Mouse (Mus musculus): ENCODE results near the gene Svep1. TPM values are rescaled to one million over a fixed set of nuclear protein-coding genes. Genes with fewer than 3 reads are reported as not detected.
A peak's percentile ranks its signal among the peaks of the same experiment; 100 is the strongest.

Gene Svep1
- polyA plus RNA-seq, 1 experiment from 2014 or later = 0.92 TPM

DNA sequence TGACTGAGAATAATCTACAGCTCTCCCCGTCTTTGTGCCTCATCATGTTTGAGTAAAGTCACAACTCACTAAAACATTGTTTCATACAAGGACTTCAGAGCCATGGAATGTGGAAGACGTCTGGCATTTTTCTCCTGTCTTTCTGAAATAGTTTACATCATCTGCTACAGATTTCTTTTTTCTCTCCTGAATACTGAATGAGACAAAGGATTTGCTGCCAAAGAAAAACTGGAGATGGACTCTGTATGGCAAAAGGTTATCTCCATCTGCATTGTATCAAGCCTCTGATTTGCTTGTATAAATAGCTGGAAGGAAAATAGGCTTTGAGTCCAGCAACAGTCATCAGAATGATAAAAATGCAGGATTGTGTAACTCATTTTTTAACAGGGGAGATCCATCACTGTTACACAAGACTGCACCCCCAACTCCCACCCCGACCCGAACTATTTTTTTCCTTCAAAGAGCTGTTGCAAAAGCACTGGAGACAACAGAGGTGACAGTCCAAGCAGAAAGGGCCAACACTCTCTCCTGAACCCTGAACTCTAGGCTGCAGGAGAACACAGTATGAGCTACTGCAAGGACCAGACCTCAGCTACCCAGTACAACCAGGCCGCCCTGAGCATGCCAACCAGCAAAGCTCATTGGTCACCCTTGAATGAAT, 21.8 kb downstream of the Svep1 start:
- no peaks in the 10 kb centered on the region for H3K4me1 ChIP-seq (ENCODE audit: control insufficient read depth, insufficient read depth, low read length)
- DNase-seq (no peak), ATAC-seq (ENCODE audit: low FRiP score, low TSS enrichment) (no peak)
- no peaks in the 10 kb centered on the region for H3K36me3 ChIP-seq (ENCODE audit: control insufficient read depth, insufficient read depth, low read length)
- H3K4me2 ChIP-seq (ENCODE audit: low read length) = no peak overlapping the region
- H3K27ac ChIP-seq (replicated peaks; ENCODE audit: low read depth, low read length) = no peak overlapping the region
- H3K9ac ChIP-seq (replicated peaks; ENCODE audit: low read length) = no peak overlapping the region
- no peak overlapping the region for H3K4me3 ChIP-seq (replicated peaks; ENCODE audit: low read depth, low read length)
- no peaks in the 10 kb centered on the region for H3K27me3 ChIP-seq (ENCODE audit: control insufficient read depth, insufficient read depth, low read length)
- WGBS = 81% methylated on average over 5 of the region's 5 CpGs
- H3K9me3 ChIP-seq (ENCODE audit: control insufficient read depth, low read length) = no peaks in the 10 kb centered on the region

DNA sequence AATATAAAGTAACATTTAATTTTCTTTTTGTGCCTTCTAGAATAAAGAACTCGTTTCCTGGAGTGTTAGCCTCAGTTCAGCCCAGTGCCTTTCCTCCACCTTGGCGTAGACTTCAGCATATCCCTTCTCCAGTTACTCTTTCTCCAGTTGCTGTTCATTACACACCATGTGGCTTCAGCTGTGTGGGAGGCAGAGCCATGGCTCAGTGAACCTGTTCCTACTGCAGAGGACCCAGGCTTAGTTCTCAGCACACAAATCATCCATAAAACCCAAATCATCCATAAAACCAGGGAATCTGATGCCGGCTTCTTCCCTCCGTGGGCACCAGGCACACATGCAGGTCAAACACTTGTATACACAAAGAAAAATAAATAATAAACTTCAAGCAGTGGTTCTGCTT, 22.8 kb downstream of the Svep1 start:
- Histone ChIP-seq H3K4me3 (replicated peaks; ENCODE audit: low read depth, low read length) (no peak overlapping the region), H3K27me3 (ENCODE audit: control insufficient read depth, insufficient read depth, low read length) (no peaks in the 10 kb centered on the region), H3K36me3 (ENCODE audit: control insufficient read depth, insufficient read depth, low read length) (no peaks in the 10 kb centered on the region), H3K9ac (replicated peaks; ENCODE audit: low read length) (no peak overlapping the region), H3K9me3 (ENCODE audit: control insufficient read depth, low read length) (no peaks in the 10 kb centered on the region), H3K27ac (replicated peaks; ENCODE audit: low read depth, low read length) (no peak overlapping the region), H3K4me2 (ENCODE audit: low read length) (no peak overlapping the region), H3K4me1 (ENCODE audit: control insufficient read depth, insufficient read depth, low read length) (no peaks in the 10 kb centered on the region)
- 86% methylated on average over 4 of the region's 4 CpGs for WGBS
- no peak for DNase-seq
- no peak for ATAC-seq (ENCODE audit: low FRiP score, low TSS enrichment)

DNA sequence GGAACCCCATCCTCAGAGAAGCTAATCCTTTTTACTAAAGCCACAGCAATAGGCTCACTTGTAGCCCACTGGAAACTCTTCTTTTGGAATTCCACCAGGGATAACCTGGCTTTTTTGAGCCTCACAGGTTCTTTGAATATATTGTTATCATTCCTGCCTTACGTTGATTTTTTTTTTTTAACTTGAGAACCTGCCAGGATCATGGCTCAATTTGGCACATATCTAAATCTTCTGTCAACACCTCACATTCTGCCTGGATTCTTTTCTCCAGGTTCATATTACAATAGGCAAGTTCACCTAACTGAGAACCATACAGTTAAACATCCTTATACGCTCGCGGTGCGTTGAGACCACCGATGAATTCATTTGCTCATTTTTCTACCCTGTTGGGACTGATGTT, 28.2 kb downstream of the Svep1 start:
- 89% methylated on average over 6 of the region's 6 CpGs for WGBS
- no peaks in the 10 kb centered on the region for H3K4me1 ChIP-seq (ENCODE audit: control insufficient read depth, insufficient read depth, low read length)
- no peak overlapping the region for H3K27ac ChIP-seq (replicated peaks; ENCODE audit: low read depth, low read length)
- ATAC-seq (ENCODE audit: low FRiP score, low TSS enrichment) (no peak), DNase-seq (no peak)
- no peak overlapping the region for H3K4me3 ChIP-seq (replicated peaks; ENCODE audit: low read depth, low read length)
- no peaks in the 10 kb centered on the region for H3K36me3 ChIP-seq (ENCODE audit: control insufficient read depth, insufficient read depth, low read length)
- no peak overlapping the region for H3K4me2 ChIP-seq (ENCODE audit: low read length)
- no peaks in the 10 kb centered on the region for H3K9me3 ChIP-seq (ENCODE audit: control insufficient read depth, low read length)
- H3K9ac ChIP-seq (replicated peaks; ENCODE audit: low read length) = no peak overlapping the region
- H3K27me3 ChIP-seq (ENCODE audit: control insufficient read depth, insufficient read depth, low read length) = no peaks in the 10 kb centered on the region

DNA sequence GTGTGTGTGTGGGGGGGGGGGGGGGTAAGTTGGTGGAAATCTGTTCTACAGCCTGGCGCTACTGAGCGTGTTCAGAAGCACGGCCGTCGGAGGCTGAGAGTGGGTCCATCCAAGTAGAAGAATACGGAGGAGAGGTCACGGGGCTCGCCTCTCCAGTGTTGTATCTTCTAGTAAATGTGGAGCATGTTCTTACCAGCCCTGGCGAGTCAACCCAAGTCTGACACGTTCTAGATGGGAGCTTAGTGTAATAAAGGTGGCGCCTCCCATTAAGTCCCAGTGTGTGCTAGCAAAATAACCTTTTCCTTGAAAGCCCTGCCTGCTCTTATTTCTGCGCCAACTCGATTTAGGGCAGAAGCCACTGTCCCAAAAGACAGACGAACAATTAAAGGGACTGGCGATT, 29.4 kb downstream of the Svep1 start:
- DNase-seq (no peak), ATAC-seq (ENCODE audit: low FRiP score, low TSS enrichment) (no peak)
- Histone ChIP-seq H3K36me3 (ENCODE audit: control insufficient read depth, insufficient read depth, low read length) (no peaks in the 10 kb centered on the region), H3K9me3 (ENCODE audit: control insufficient read depth, low read length) (no peaks in the 10 kb centered on the region), H3K9ac (replicated peaks; ENCODE audit: low read length) (no peak overlapping the region), H3K4me3 (replicated peaks; ENCODE audit: low read depth, low read length) (no peak overlapping the region), H3K27ac (replicated peaks; ENCODE audit: low read depth, low read length) (no peak overlapping the region), H3K4me2 (ENCODE audit: low read length) (no peak overlapping the region), H3K4me1 (ENCODE audit: control insufficient read depth, insufficient read depth, low read length) (no peaks in the 10 kb centered on the region), H3K27me3 (ENCODE audit: control insufficient read depth, insufficient read depth, low read length) (no peaks in the 10 kb centered on the region)
- WGBS = 91% methylated on average over 15 of the region's 15 CpGs

DNA sequence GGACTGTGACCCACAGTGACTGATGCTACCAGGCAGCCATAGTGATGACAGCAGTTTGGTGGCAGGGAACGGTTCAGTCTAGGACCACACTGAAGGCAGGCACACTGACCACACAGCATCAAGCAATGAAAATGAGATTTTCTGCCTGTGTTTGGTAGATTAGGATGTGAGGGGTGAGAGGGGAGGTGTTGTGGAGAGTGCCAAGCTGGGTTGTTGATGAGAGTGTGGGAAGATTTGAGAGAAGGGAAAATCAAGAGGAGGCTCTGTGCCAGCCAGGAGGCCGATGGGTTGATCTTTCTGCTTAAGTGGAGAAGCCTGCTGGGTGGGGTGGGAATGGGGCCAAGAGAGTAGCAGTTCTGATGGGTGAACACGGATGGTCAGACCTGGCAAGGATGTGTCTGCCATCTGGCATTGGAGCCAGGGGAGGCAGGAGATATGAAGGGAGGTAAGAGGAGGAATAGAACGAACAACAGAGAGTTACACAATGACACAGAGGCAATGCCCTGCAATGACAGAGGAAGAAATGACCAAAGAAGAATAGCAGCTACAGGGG, 32.1 kb downstream of the Svep1 start:
- Histone ChIP-seq H3K9ac (replicated peaks; ENCODE audit: low read length) (no peak overlapping the region), H3K27ac (replicated peaks; ENCODE audit: low read depth, low read length) (no peak overlapping the region), H3K36me3 (ENCODE audit: control insufficient read depth, insufficient read depth, low read length) (no peaks in the 10 kb centered on the region), H3K9me3 (ENCODE audit: control insufficient read depth, low read length) (no peaks in the 10 kb centered on the region), H3K4me3 (replicated peaks; ENCODE audit: low read depth, low read length) (no peak overlapping the region), H3K27me3 (ENCODE audit: control insufficient read depth, insufficient read depth, low read length) (no peaks in the 10 kb centered on the region), H3K4me1 (ENCODE audit: control insufficient read depth, insufficient read depth, low read length) (no peaks in the 10 kb centered on the region), H3K4me2 (ENCODE audit: low read length) (no peak overlapping the region)
- ATAC-seq (ENCODE audit: low FRiP score, low TSS enrichment) (no peak), DNase-seq (peak; percentile 19)
- WGBS = 77% methylated on average over 4 of the region's 4 CpGs

DNA sequence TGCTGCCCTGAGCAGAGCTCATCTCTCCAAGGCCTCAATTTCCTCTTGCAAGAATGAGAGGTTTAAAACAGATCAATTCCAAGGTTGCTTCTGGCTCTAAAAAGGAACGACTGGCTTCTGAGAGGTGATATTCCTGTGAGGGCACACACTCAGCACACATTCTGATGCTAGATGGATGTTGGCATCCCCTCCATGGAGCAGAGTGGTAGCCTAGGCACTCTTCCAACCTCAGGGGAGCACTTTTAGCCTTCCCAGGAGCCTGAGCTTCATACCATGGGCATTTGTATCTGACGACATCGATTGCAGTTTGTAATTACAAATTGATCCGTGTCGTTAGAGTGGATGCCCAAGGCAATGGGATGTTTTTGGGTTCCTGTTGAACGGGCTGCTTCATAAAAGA, 33.3 kb downstream of the Svep1 start:
- H3K9ac ChIP-seq (replicated peaks; ENCODE audit: low read length) = no peak overlapping the region
- no peak overlapping the region for H3K27ac ChIP-seq (replicated peaks; ENCODE audit: low read depth, low read length)
- H3K4me2 ChIP-seq (ENCODE audit: low read length) = no peak overlapping the region
- WGBS = 80% methylated on average over 6 of the region's 6 CpGs
- H3K36me3 ChIP-seq (ENCODE audit: control insufficient read depth, insufficient read depth, low read length) = no peaks in the 10 kb centered on the region
- H3K4me3 ChIP-seq (replicated peaks; ENCODE audit: low read depth, low read length) = no peak overlapping the region
- no peaks in the 10 kb centered on the region for H3K9me3 ChIP-seq (ENCODE audit: control insufficient read depth, low read length)
- ATAC-seq (ENCODE audit: low FRiP score, low TSS enrichment) (no peak), DNase-seq (no peak)
- no peaks in the 10 kb centered on the region for H3K27me3 ChIP-seq (ENCODE audit: control insufficient read depth, insufficient read depth, low read length)
- H3K4me1 ChIP-seq (ENCODE audit: control insufficient read depth, insufficient read depth, low read length) = no peaks in the 10 kb centered on the region

DNA sequence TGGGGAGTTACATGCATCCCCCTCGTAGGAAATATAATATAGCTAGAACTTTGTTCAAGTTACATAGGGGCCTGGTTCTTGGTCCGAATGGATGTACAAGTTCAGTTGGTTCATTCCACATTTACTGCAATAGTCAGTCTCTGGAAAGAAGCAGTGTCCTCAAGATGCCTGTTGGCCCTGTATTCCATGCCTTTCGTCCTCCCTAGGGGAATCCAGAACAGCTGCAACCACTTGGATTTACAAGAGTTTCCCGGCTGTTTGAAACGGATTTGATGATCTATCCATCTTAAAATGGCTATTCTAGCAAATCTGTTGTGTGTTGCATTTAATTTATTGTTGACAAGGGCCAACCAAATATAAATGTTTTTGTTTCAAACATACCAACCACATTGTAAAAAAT, 36.2 kb downstream of the Svep1 start:
- no peak for DNase-seq
- no peak overlapping the region for H3K4me2 ChIP-seq (ENCODE audit: low read length)
- no peaks in the 10 kb centered on the region for H3K4me1 ChIP-seq (ENCODE audit: control insufficient read depth, insufficient read depth, low read length)
- no peak overlapping the region for H3K9ac ChIP-seq (replicated peaks; ENCODE audit: low read length)
- ATAC-seq (ENCODE audit: low FRiP score, low TSS enrichment) = no peak
- H3K9me3 ChIP-seq (ENCODE audit: control insufficient read depth, low read length) = no peaks in the 10 kb centered on the region
- no peaks in the 10 kb centered on the region for H3K27me3 ChIP-seq (ENCODE audit: control insufficient read depth, insufficient read depth, low read length)
- 88% methylated on average over 5 of the region's 5 CpGs for WGBS
- no peaks in the 10 kb centered on the region for H3K36me3 ChIP-seq (ENCODE audit: control insufficient read depth, insufficient read depth, low read length)
- H3K27ac ChIP-seq (replicated peaks; ENCODE audit: low read depth, low read length) = no peak overlapping the region
- no peak overlapping the region for H3K4me3 ChIP-seq (replicated peaks; ENCODE audit: low read depth, low read length)

DNA sequence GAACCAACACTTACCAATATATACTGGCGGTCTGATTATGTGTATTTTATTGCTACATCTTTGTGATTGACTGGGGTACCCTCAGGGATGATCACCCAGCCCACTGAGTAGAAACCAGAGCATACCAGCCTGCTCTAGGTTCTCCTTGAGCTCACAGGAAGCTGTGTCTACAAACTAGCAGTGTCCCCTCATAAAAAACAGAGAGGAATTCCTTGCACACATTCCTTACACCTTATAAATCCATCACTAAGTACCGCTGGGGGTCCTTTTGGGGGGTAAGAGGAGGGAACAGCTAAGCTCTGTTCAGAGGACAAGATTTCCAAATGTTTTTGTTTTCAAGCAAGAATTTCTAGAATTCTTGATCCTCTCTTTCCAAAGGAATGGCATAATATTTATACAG, 36.7 kb downstream of the Svep1 start:
- Histone ChIP-seq H3K4me3 (replicated peaks; ENCODE audit: low read depth, low read length) (no peak overlapping the region), H3K4me2 (ENCODE audit: low read length) (no peak overlapping the region), H3K36me3 (ENCODE audit: control insufficient read depth, insufficient read depth, low read length) (no peaks in the 10 kb centered on the region), H3K27me3 (ENCODE audit: control insufficient read depth, insufficient read depth, low read length) (no peaks in the 10 kb centered on the region), H3K9me3 (ENCODE audit: control insufficient read depth, low read length) (no peaks in the 10 kb centered on the region), H3K9ac (replicated peaks; ENCODE audit: low read length) (no peak overlapping the region), H3K27ac (replicated peaks; ENCODE audit: low read depth, low read length) (no peak overlapping the region), H3K4me1 (ENCODE audit: control insufficient read depth, insufficient read depth, low read length) (no peaks in the 10 kb centered on the region)
- ATAC-seq (ENCODE audit: low FRiP score, low TSS enrichment) (no peak), DNase-seq (no peak)
- 93% methylated on average over 2 of the region's 2 CpGs for WGBS

DNA sequence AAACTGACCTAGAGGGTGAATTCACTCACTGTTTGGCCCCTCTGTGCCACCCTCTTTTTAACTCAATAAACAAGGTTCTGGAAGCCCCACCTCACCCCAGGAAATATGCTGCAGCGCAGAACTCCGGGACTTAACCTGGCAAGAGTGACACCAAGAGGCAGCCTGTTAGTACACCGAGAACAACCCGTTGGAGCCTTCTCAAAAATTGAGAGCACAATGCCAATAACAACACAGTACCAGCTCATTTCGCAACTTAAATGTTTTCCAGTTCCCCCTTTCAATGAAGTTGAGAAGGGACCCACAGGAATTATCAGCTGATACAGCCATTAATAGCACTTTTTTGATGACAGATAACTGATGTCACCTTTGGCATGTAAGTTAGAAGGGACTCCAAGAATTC, 38.3 kb downstream of the Svep1 start:
- ATAC-seq (ENCODE audit: low FRiP score, low TSS enrichment) (no peak), DNase-seq (no peak)
- Histone ChIP-seq H3K27me3 (ENCODE audit: control insufficient read depth, insufficient read depth, low read length) (no peaks in the 10 kb centered on the region), H3K4me3 (replicated peaks; ENCODE audit: low read depth, low read length) (no peak overlapping the region), H3K9ac (replicated peaks; ENCODE audit: low read length) (no peak overlapping the region), H3K4me1 (ENCODE audit: control insufficient read depth, insufficient read depth, low read length) (no peaks in the 10 kb centered on the region), H3K4me2 (ENCODE audit: low read length) (no peak overlapping the region), H3K9me3 (ENCODE audit: control insufficient read depth, low read length) (no peaks in the 10 kb centered on the region), H3K27ac (replicated peaks; ENCODE audit: low read depth, low read length) (no peak overlapping the region), H3K36me3 (ENCODE audit: control insufficient read depth, insufficient read depth, low read length) (no peaks in the 10 kb centered on the region)
- WGBS = 91% methylated on average over 5 of the region's 5 CpGs
